Mouse (Mus musculus) liver, postnatal 0 days (tissue): ENCODE results near the gene Fgd6. TPM values are rescaled to one million over a fixed set of nuclear protein-coding genes. Genes with fewer than 3 reads are reported as not detected.
A peak's percentile ranks its signal among the peaks of the same experiment; 100 is the strongest.

ENCODE experiments used
- ATAC-seq: fragments of 200-750 bp; cut with Nextera tagmentation; 2 replicates; pipeline ENCODE4 v1.8.0; 2017; ENCODE audit warnings: mild to moderate bottlenecking, moderate library complexity
- DNase-seq: peaks from one replicate; pipeline ENCODE4 v3.0.0-alpha.2; 2016
- H3K27ac ChIP-seq: fragments of 300-500 bp; sonication (generic); 2 replicates; pipeline ENCODE4 v1.5.1; 2014; ENCODE audit warnings: antibody characterized with exemption, moderate library complexity, mild to moderate bottlenecking, low read depth
- H3K27me3 ChIP-seq: fragments of 300-500 bp; sonication (generic); 2 replicates; pipeline ENCODE4 v1.6.1; 2014; ENCODE audit warnings: low read length, control low read depth, mixed read lengths; ENCODE audit not compliant: insufficient read depth
- H3K36me3 ChIP-seq: fragments of 300-500 bp; sonication (generic); replicated peaks from 2 replicates; pipeline ENCODE4 v1.6.1; 2014; ENCODE audit warnings: mild to moderate bottlenecking, control low read depth, low read length, moderate library complexity, mixed read lengths; ENCODE audit not compliant: insufficient read depth
- H3K4me1 ChIP-seq: fragments of 300-500 bp; sonication (generic); 2 replicates; pipeline ENCODE4 v1.6.1; 2014; ENCODE audit warnings: antibody characterized with exemption, mild to moderate bottlenecking, control low read depth; ENCODE audit not compliant: insufficient read depth
- H3K4me2 ChIP-seq: fragments of 300-500 bp; sonication (generic); 2 replicates; pipeline ENCODE4 v1.6.1; 2014; ENCODE audit warnings: low read depth, mild to moderate bottlenecking, low read length, moderate library complexity, mixed read lengths
- H3K4me3 ChIP-seq: fragments of 300-500 bp; sonication (generic); 2 replicates; pipeline ENCODE4 v1.5.1; 2014; ENCODE audit warnings: low read depth, low read length
- H3K9ac ChIP-seq: fragments of 300-500 bp; sonication (generic); replicated peaks from 2 replicates; pipeline ENCODE4 v1.6.1; 2014; ENCODE audit warnings: mild to moderate bottlenecking, moderate library complexity
- H3K9me3 ChIP-seq: fragments of 300-500 bp; sonication (generic); 2 replicates; pipeline ENCODE4 v1.6.1; 2016; ENCODE audit warnings: mild to moderate bottlenecking, control low read depth, low read length, mixed read lengths
- CTCF ChIP-seq: sonication (generic); IDR thresholded peaks from 2 replicates; pipeline ENCODE4 v1.5.1; 2016; ENCODE audit warnings: antibody characterized with exemption, low read depth
- EP300 ChIP-seq: IDR thresholded peaks from 2 replicates; pipeline ENCODE4 v1.6.1; 2016; ENCODE audit warnings: antibody characterized with exemption, low read depth, mild to moderate bottlenecking
- WGBS: fragments of 180-500 bp; shearing (Covaris S2); extraction: QIAGEN DNeasy Blood & Tissue Kit; methylation state at CpG from one replicate; pipeline ENCODE4 v1.1.7; 2014; ENCODE audit not compliant: insufficient replicate concordance; 5-methylcytosine and 5-hydroxymethylcytosine counted together
- polyA plus RNA-seq: library from polyadenylated mRNA; unstranded; fragments of >200 nt; fragmentation: Nextera tagmentation; extraction: Ambion mirVana; gene quantifications from 2 replicates; pipeline ENCODE4 v1.2.1, GENCODE M21; 2015

Fgd6 gene
- polyA plus RNA-seq, 1 experiment from 2014 or later: 2.4 TPM

- TF ChIP-seq EP300 (no peak), CTCF (no peak)
- no peaks in the 10 kb centered on the region for H3K27me3 ChIP-seq
- H3K36me3 ChIP-seq: no peaks in the 10 kb centered on the region
- peak overlapping the region; percentile 52; the same call in 1 of the 2 replicates for H3K4me2 ChIP-seq
- peaks cover 15% of the 10 kb centered on the region for H3K4me1 ChIP-seq
- H3K27ac ChIP-seq: peak overlapping the region; percentile 58; the same call in 1 of the 2 replicates
- ATAC-seq (no peak), DNase-seq (no peak)
- 87% methylated on average over 4 of the region's 4 CpGs for WGBS
- no peak overlapping the region for H3K4me3 ChIP-seq
- no peaks in the 10 kb centered on the region for H3K9me3 ChIP-seq
- H3K9ac ChIP-seq: no peak overlapping the region
Measured at GRCm38 (mm10) chr10:94021059-94021458, 14.7 kb upstream of the Fgd6 start.

- no peak for TF ChIP-seq CTCF
- no peak for TF ChIP-seq EP300
- DNase-seq: no peak
- Histone ChIP-seq H3K4me3 (no peak overlapping the region), H3K4me1 (peaks cover 12% of the 10 kb centered on the region), H3K27ac (no peak overlapping the region), H3K4me2 (no peak overlapping the region), H3K36me3 (peaks cover 10% of the 10 kb centered on the region; the same call in 1 of the 2 replicates), H3K9ac (no peak overlapping the region), H3K27me3 (no peaks in the 10 kb centered on the region), H3K9me3 (no peaks in the 10 kb centered on the region)
- ATAC-seq: no peak
- WGBS: 89% methylated on average over 7 of the region's 8 CpGs
Measured at GRCm38 (mm10) chr10:94025079-94025478, 10.7 kb upstream of the Fgd6 start.

GRCm38 (mm10) chr10:94028493-94028892 is 7.3 kb upstream of the Fgd6 start:
- WGBS: 89% methylated on average over 6 of the region's 6 CpGs
- Histone ChIP-seq H3K4me1 (peaks cover 6% of the 10 kb centered on the region), H3K27me3 (no peaks in the 10 kb centered on the region), H3K36me3 (peaks cover 12% of the 10 kb centered on the region; the same call in 1 of the 2 replicates), H3K9me3 (no peaks in the 10 kb centered on the region), H3K27ac (no peak overlapping the region), H3K9ac (no peak overlapping the region), H3K4me3 (no peak overlapping the region), H3K4me2 (no peak overlapping the region)
- no peak for DNase-seq
- no peak for ATAC-seq
- TF ChIP-seq EP300 (no peak), CTCF (no peak)

- TF ChIP-seq EP300: no peak
- no peak for TF ChIP-seq CTCF
- Histone ChIP-seq H3K4me2 (no peak overlapping the region), H3K4me1 (peaks cover 8% of the 10 kb centered on the region), H3K27me3 (no peaks in the 10 kb centered on the region), H3K9ac (no peak overlapping the region), H3K27ac (no peak overlapping the region), H3K36me3 (peaks cover 12% of the 10 kb centered on the region; the same call in 1 of the 2 replicates), H3K9me3 (no peaks in the 10 kb centered on the region), H3K4me3 (no peak overlapping the region)
- 83% methylated on average over 6 of the region's 6 CpGs for WGBS
- no peak for ATAC-seq
- no peak for DNase-seq
Measured at GRCm38 (mm10) chr10:94031164-94031563, 4.6 kb upstream of the Fgd6 start.

- H3K4me2 ChIP-seq: peak overlapping the region; percentile 76
- H3K27ac ChIP-seq: peak overlapping the region; percentile 80
- no peaks in the 10 kb centered on the region for H3K27me3 ChIP-seq
- ATAC-seq (peak; percentile 73), DNase-seq (peak; percentile 85)
- H3K4me3 ChIP-seq: peak overlapping the region; percentile 89
- TF ChIP-seq EP300: no peak
- no peak for TF ChIP-seq CTCF
- 0 out of 2 replicates have a peak, but pooled peaks cover 2% of the 10 kb centered on the region for H3K36me3 ChIP-seq
- WGBS: 2% methylated on average over 30 of the region's 30 CpGs
- no peaks in the 10 kb centered on the region for H3K9me3 ChIP-seq
- peaks cover 12% of the 10 kb centered on the region for H3K4me1 ChIP-seq
- peak overlapping the region; percentile 81 for H3K9ac ChIP-seq
Measured at GRCm38 (mm10) chr10:94034876-94035657, 734 bp upstream of the Fgd6 start.

- Histone ChIP-seq H3K36me3 (no peaks in the 10 kb centered on the region), H3K9ac (peak overlapping the region; percentile 93), H3K4me3 (peak overlapping the region; percentile 89), H3K4me2 (peak overlapping the region; percentile 77), H3K9me3 (no peaks in the 10 kb centered on the region), H3K4me1 (peaks cover 12% of the 10 kb centered on the region), H3K27ac (peak overlapping the region; percentile 87), H3K27me3 (no peaks in the 10 kb centered on the region)
- WGBS: under 1% methylated on average over 32 of the region's 32 CpGs
- DNase-seq (no peak), ATAC-seq (no peak)
- TF ChIP-seq EP300: no peak
- no peak for TF ChIP-seq CTCF
Measured at GRCm38 (mm10) chr10:94036375-94036758, 566 bp downstream of the Fgd6 start.
